Mouse (Mus musculus): ENCODE data around the gene Acot7. TPM values are rescaled to one million over a fixed set of nuclear protein-coding genes. Genes with fewer than 3 reads are reported as not detected.
A peak's percentile ranks its signal among the peaks of the same experiment; 100 is the strongest.

The Acot7 gene
- polyA plus RNA-seq (2012; rRNA removed): 508 and 523 TPM in 2 replicates

- peaks cover 21% of the 10 kb centered on the region for H3K4me1 ChIP-seq (ENCODE audit: control insufficient read depth, insufficient read depth, low read length)
- H3K27me3 ChIP-seq (ENCODE audit: control insufficient read depth, insufficient read depth, low read length): no peaks in the 10 kb centered on the region
- under 1% methylated on average over 103 of the region's 108 CpGs for WGBS
- DNase-seq: peak; percentile 93 to 95
- H3K27ac ChIP-seq (ENCODE audit: insufficient read depth, low read length): peak within 1 kb of the TSS; percentile 82
- peak within 1 kb of the TSS; percentile 72 for H3K4me3 ChIP-seq (replicated peaks; ENCODE audit: insufficient read depth, low read depth, low read length)
- TF ChIP-seq POLR2A (IDR thresholded peaks at IDR 0.05; ENCODE audit: borderline replicate concordance, insufficient read depth, low read length) (peak; percentile 67), CTCF (IDR thresholded peaks at IDR 0.05; ENCODE audit: borderline replicate concordance, insufficient read depth, low read depth, low read length) (no peak)
Observed at GRCm38 (mm10) chr4:152177537-152178343, at the start of gene Acot7. TSS of gene Acot7 (plus strand) at chr4:152178134.

GRCm38 (mm10) chr4:152128784-152129183 lies 49.1 kb upstream of the Acot7 start:
- H3K27me3 ChIP-seq (ENCODE audit: control insufficient read depth, insufficient read depth, low read length): peaks cover 3% of the 10 kb centered on the region; the same call in 1 of the 2 replicates
- TF ChIP-seq CTCF (IDR thresholded peaks at IDR 0.05; ENCODE audit: borderline replicate concordance, insufficient read depth, low read depth, low read length): no peak
- TF ChIP-seq POLR2A (IDR thresholded peaks at IDR 0.05; ENCODE audit: borderline replicate concordance, insufficient read depth, low read length): no peak
- peaks cover 9% of the 10 kb centered on the region for H3K4me1 ChIP-seq (ENCODE audit: control insufficient read depth, insufficient read depth, low read length)
- 71% methylated on average over 5 of the region's 5 CpGs for WGBS
- no peak overlapping the region for H3K27ac ChIP-seq (ENCODE audit: insufficient read depth, low read length)
- H3K4me3 ChIP-seq (replicated peaks; ENCODE audit: insufficient read depth, low read depth, low read length): no peak overlapping the region
- DNase-seq: no peak

GRCm38 (mm10) chr4:152129395-152129930 lies 48.5 kb upstream of the Acot7 start:
- H3K4me3 ChIP-seq (replicated peaks; ENCODE audit: insufficient read depth, low read depth, low read length): no peak overlapping the region
- H3K27me3 ChIP-seq (ENCODE audit: control insufficient read depth, insufficient read depth, low read length): peaks cover 3% of the 10 kb centered on the region; the same call in 1 of the 2 replicates
- H3K4me1 ChIP-seq (ENCODE audit: control insufficient read depth, insufficient read depth, low read length): peaks cover 9% of the 10 kb centered on the region
- no peak for TF ChIP-seq POLR2A (IDR thresholded peaks at IDR 0.05; ENCODE audit: borderline replicate concordance, insufficient read depth, low read length)
- TF ChIP-seq CTCF (IDR thresholded peaks at IDR 0.05; ENCODE audit: borderline replicate concordance, insufficient read depth, low read depth, low read length): no peak
- DNase-seq: no peak
- H3K27ac ChIP-seq (ENCODE audit: insufficient read depth, low read length): no peak overlapping the region
- 60% methylated on average over 13 of the region's 13 CpGs for WGBS

GRCm38 (mm10) chr4:152130771-152131653 lies 46.9 kb upstream of the Acot7 start:
- WGBS: 1% methylated on average over 74 of the region's 85 CpGs
- Histone ChIP-seq H3K4me1 (ENCODE audit: control insufficient read depth, insufficient read depth, low read length) (peaks cover 7% of the 10 kb centered on the region), H3K27ac (ENCODE audit: insufficient read depth, low read length) (no peak overlapping the region), H3K4me3 (replicated peaks; ENCODE audit: insufficient read depth, low read depth, low read length) (no peak overlapping the region), H3K27me3 (ENCODE audit: control insufficient read depth, insufficient read depth, low read length) (peaks cover 3% of the 10 kb centered on the region; the same call in 1 of the 2 replicates)
- TF ChIP-seq CTCF (IDR thresholded peaks at IDR 0.05; ENCODE audit: borderline replicate concordance, insufficient read depth, low read depth, low read length): no peak
- TF ChIP-seq POLR2A (IDR thresholded peaks at IDR 0.05; ENCODE audit: borderline replicate concordance, insufficient read depth, low read length): no peak
- peak; percentile 33 to 41 for DNase-seq

- Histone ChIP-seq H3K4me1 (ENCODE audit: control insufficient read depth, insufficient read depth, low read length) (0 out of 2 replicates have a peak, but pooled peaks cover 5% of the 10 kb centered on the region), H3K4me3 (replicated peaks; ENCODE audit: insufficient read depth, low read depth, low read length) (no peak overlapping the region), H3K27me3 (ENCODE audit: control insufficient read depth, insufficient read depth, low read length) (peaks cover 3% of the 10 kb centered on the region; the same call in 1 of the 2 replicates), H3K27ac (ENCODE audit: insufficient read depth, low read length) (no peak overlapping the region)
- WGBS: 13% methylated on average over 50 of the region's 50 CpGs
- TF ChIP-seq CTCF (IDR thresholded peaks at IDR 0.05; ENCODE audit: borderline replicate concordance, insufficient read depth, low read depth, low read length) (no peak), POLR2A (IDR thresholded peaks at IDR 0.05; ENCODE audit: borderline replicate concordance, insufficient read depth, low read length) (no peak)
- no peak for DNase-seq
Observed at GRCm38 (mm10) chr4:152131809-152132771, 45.8 kb upstream of the Acot7 start.

- Histone ChIP-seq H3K4me1 (ENCODE audit: control insufficient read depth, insufficient read depth, low read length) (0 out of 2 replicates have a peak, but pooled peaks cover 5% of the 10 kb centered on the region), H3K4me3 (replicated peaks; ENCODE audit: insufficient read depth, low read depth, low read length) (no peak overlapping the region), H3K27me3 (ENCODE audit: control insufficient read depth, insufficient read depth, low read length) (peaks cover 3% of the 10 kb centered on the region; the same call in 1 of the 2 replicates), H3K27ac (ENCODE audit: insufficient read depth, low read length) (no peak overlapping the region)
- no peak for DNase-seq
- 59% methylated on average over 10 of the region's 10 CpGs for WGBS
- TF ChIP-seq CTCF (IDR thresholded peaks at IDR 0.05; ENCODE audit: borderline replicate concordance, insufficient read depth, low read depth, low read length) (no peak), POLR2A (IDR thresholded peaks at IDR 0.05; ENCODE audit: borderline replicate concordance, insufficient read depth, low read length) (no peak)
Observed at GRCm38 (mm10) chr4:152132772-152133169, 45.2 kb upstream of the Acot7 start.
